Comparison of ENCODE assay signal across 13 mouse cellular contexts in genomic region chr3:154385831-154386312, GRCm38 (mm10). TPM values are rescaled to one million over a fixed set of nuclear protein-coding genes. Genes with fewer than 3 reads are reported as not detected.
DNase-seq lines count a peak whose midpoint lies in the region; ATAC-seq and TF ChIP-seq lines count a peak whose summit lies in the region.
"Had no signal": no experiment of that assay in that cellular context is flagged by ENCODE, and none has a peak within 500 bp of the region (broad histone marks: within the 10 kb centered on the region; RNA-seq: fewer than 3 reads in every experiment).

No protein-coding gene starts in this region.

- intact Hi-C loops in left cerebral cortex, adult 2 months (cut with DNase I): no loop called here

- H3K36me3 ChIP-seq in heart, embryonic 14.5 days (ENCODE audit: control insufficient read depth, insufficient read depth, low read length): no peaks in the 10 kb centered on the region
- H3K36me3 ChIP-seq in hindbrain, embryonic 10.5 days: no peaks in the 10 kb centered on the region
- no peaks in the 10 kb centered on the region for H3K36me3 ChIP-seq in midbrain, embryonic 15.5 days (replicated peaks)
- H3K36me3 ChIP-seq: liver, embryonic 13.5 days had no signal

- no peak overlapping the region for H3K4me3 ChIP-seq in heart, embryonic 14.5 days (ENCODE audit: control insufficient read depth in 1 of 2, insufficient read depth in 1 of 2, low read depth in 1 of 2, low read length in 2 of 2)
- no peak overlapping the region for H3K4me3 ChIP-seq in hindbrain, embryonic 10.5 days
- H3K4me3 ChIP-seq in midbrain, embryonic 15.5 days: no peak overlapping the region
- H3K4me3 ChIP-seq in left cerebral cortex, adult 2 months: no peak overlapping the region
- H3K4me3 ChIP-seq: liver, embryonic 13.5 days had no signal

- TF ChIP-seq CTCF in left cerebral cortex, adult 2 months (IDR thresholded peaks at IDR 0.05): no peak

- ATAC-seq in heart, embryonic 14.5 days (ENCODE audit: insufficient number of reproducible peaks, insufficient read depth, low FRiP score, low read depth): no peak
- ATAC-seq in midbrain, embryonic 15.5 days (replicated peaks): peak; percentile 86
- no peak for ATAC-seq in inflammation-experienced regulatory T-cells, adult 6 months

- WGBS in heart, embryonic 14.5 days: 19% methylated on average over 10 of the region's 10 CpGs
- WGBS in hindbrain, embryonic 10.5 days: 7% methylated on average over 10 of the region's 10 CpGs
- 3% methylated on average over 10 of the region's 10 CpGs for WGBS in midbrain, embryonic 15.5 days

- no peak for DNase-seq in heart, postnatal 4 days
- peak; percentile 58 for DNase-seq in embryo, embryonic 11 days
- peak; percentile 56 for DNase-seq in hindbrain, embryonic 10.5 days (ENCODE audit: low spot score)
- no peak for DNase-seq in thymus, postnatal 25 days
- no peak for DNase-seq in left cerebral cortex, adult 2 months (ENCODE audit: extremely low spot score in 1 of 2, low spot score in 2 of 2)
- DNase-seq: layer of hippocampus, postnatal 36 days; liver, embryonic 13.5 days had no signal

- H3K27me3 ChIP-seq in heart, embryonic 14.5 days (ENCODE audit: control insufficient read depth, insufficient read depth, low read length): no peaks in the 10 kb centered on the region
- H3K27me3 ChIP-seq in hindbrain, embryonic 10.5 days (ENCODE audit: insufficient read depth, poor library complexity, severe bottlenecking): peaks cover 6% of the 10 kb centered on the region; the same call in 1 of the 2 replicates
- 0 out of 2 replicates have a peak, but pooled peaks cover 3% of the 10 kb centered on the region for H3K27me3 ChIP-seq in midbrain, embryonic 15.5 days (replicated peaks)
- H3K27me3 ChIP-seq: liver, embryonic 13.5 days had no signal

- peak overlapping the region; percentile 27; the same call in 1 of the 2 replicates for H3K4me2 ChIP-seq in heart, embryonic 14.5 days (ENCODE audit: low read length)
- peak overlapping the region; percentile 24 for H3K4me2 ChIP-seq in midbrain, embryonic 15.5 days
- H3K4me2 ChIP-seq: liver, embryonic 13.5 days had no signal

- H3K4me1 ChIP-seq in heart, embryonic 14.5 days (ENCODE audit: control insufficient read depth in 2 of 2, insufficient read depth in 2 of 2, low read length in 2 of 2): 0 out of 4 replicates have a peak, but pooled peaks cover 0 to 5% of the 10 kb centered on the region in 2 experiments
- H3K4me1 ChIP-seq in hindbrain, embryonic 10.5 days (replicated peaks): peaks cover 65% of the 10 kb centered on the region
- H3K4me1 ChIP-seq in midbrain, embryonic 15.5 days: peaks cover 19% of the 10 kb centered on the region
- H3K4me1 ChIP-seq: liver, embryonic 13.5 days had no signal

- H3K9me3 ChIP-seq in heart, embryonic 14.5 days (ENCODE audit: control insufficient read depth, low read length): no peaks in the 10 kb centered on the region
- no peaks in the 10 kb centered on the region for H3K9me3 ChIP-seq in hindbrain, embryonic 10.5 days
- H3K9me3 ChIP-seq in midbrain, embryonic 15.5 days: no peaks in the 10 kb centered on the region
- H3K9me3 ChIP-seq: liver, embryonic 13.5 days had no signal

- H3K9ac ChIP-seq in heart, embryonic 14.5 days (ENCODE audit: low read length): no peak overlapping the region
- H3K9ac ChIP-seq in midbrain, embryonic 15.5 days: no peak overlapping the region
- H3K9ac ChIP-seq: liver, embryonic 13.5 days had no signal

- no peak overlapping the region for H3K27ac ChIP-seq in heart, embryonic 14.5 days (replicated peaks in 1 of 2; ENCODE audit: control insufficient read depth in 1 of 2, insufficient read depth in 1 of 2, low read depth in 2 of 2, low read length in 2 of 2)
- peak overlapping the region; percentile 66 for H3K27ac ChIP-seq in hindbrain, embryonic 10.5 days
- no peak overlapping the region for H3K27ac ChIP-seq in midbrain, embryonic 15.5 days
- H3K27ac ChIP-seq in left cerebral cortex, adult 2 months: no peak overlapping the region
- H3K27ac ChIP-seq: liver, embryonic 13.5 days; stomach, postnatal 0 days had no signal

RNA-seq across cellular contexts. Expression of gene Lhx8, which starts 55.4 kb away (rescaled TPM):
- polyA plus RNA-seq in heart, embryonic 14.5 days (2014; fragmentation: Nextera tagmentation; extraction: Ambion mirVana): 0.23 and 0.38 TPM in 2 replicates
- not detected for total RNA-seq in heart, postnatal 4 days (2021)
- polyA plus RNA-seq in hindbrain, embryonic 10.5 days (2016; fragmentation: Nextera tagmentation; extraction: Ambion mirVana): 2.8 TPM in 2 replicates
- polyA plus RNA-seq in midbrain, embryonic 15.5 days (2015; fragmentation: Nextera tagmentation; extraction: Ambion mirVana): 1.9 and 4.4 TPM in 2 replicates
- total RNA-seq in left cerebral cortex, adult 2 months (2021): under 1 TPM; 0.82 to 0.86 TPM
- polyA plus RNA-seq in inflammation-experienced regulatory T-cells, adult 6 months (2017; shearing (Covaris generic)): not detected
- total RNA-seq: common myeloid progenitor, adult 5-6 weeks; layer of hippocampus, postnatal 36 days; monocyte, adult 5-6 weeks had no signal
- polyA plus RNA-seq: liver, embryonic 13.5 days; stomach, postnatal 0 days had no signal

Comparison
In these comparisons a context has a peak if more than half of its experiments do, and no peak if none do; other contexts are left out.
1. DNase-seq: peak in embryo, embryonic 11 days (single experiment) and hindbrain, embryonic 10.5 days (single experiment); none in heart, postnatal 4 days (single experiment), thymus, postnatal 25 days (single experiment) and left cerebral cortex, adult 2 months (0 of 2).